Mouse (Mus musculus): ENCODE results near the gene Inpp4b.

- no peak for TF ChIP-seq CTCF (IDR thresholded peaks at IDR 0.05; ENCODE audit: extremely low read depth, insufficient read depth, low read length)
- no peak for TF ChIP-seq POLR2A (IDR thresholded peaks at IDR 0.05; ENCODE audit: extremely low read depth, insufficient read depth, low read length)
Observed at GRCm38 (mm10) chr8:81996823-81997222, 654.5 kb downstream of the Inpp4b start.

Measured in cortical plate, adult 2 months (tissue).